Mouse (Mus musculus) fibroblast of lung, adult 2 months (primary cell): ENCODE data around the gene Eif4e2.

Experiments used
- DNase-seq: peaks from one replicate; pipeline ENCODE4 v3.0.0-alpha.2; 2011; ENCODE audit warnings: low read depth

Eif4e2 gene

DNA sequence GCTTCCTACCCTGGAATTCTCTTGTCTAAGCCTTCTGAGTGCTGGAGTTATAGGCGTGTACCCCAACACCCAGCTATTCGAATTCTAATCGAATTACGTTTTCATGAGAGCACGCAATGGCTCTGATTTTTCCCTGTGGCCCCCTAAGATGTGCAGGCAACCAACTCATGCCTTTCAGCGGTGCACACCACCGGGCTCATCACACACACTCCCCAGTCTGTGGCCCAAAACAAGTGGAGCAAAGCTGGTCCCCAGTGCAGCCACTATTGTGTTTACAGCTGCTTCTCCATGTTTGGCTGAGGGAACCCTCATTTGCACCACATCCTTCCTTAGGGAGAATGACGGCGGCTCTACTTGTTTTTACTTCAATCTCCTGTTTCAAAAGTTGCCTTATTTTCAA lies 49.5 kb downstream of the Eif4e2 start:
- DNase-seq = no peak

- no peak for DNase-seq
These were observed 50.1 kb downstream of the Eif4e2 start for GRCm38 (mm10) chr1:87263796-87264133.

- no peak for DNase-seq
These were observed 50.7 kb downstream of the Eif4e2 start, which contains the start of gene Efhd1 for GRCm38 (mm10) chr1:87264134-87265006. Efhd1 (plus strand) TSS chr1:87264363.

GRCm38 (mm10) chr1:87265200-87265599 lies 51.5 kb downstream of the Eif4e2 start:
- DNase-seq = no peak

DNA sequence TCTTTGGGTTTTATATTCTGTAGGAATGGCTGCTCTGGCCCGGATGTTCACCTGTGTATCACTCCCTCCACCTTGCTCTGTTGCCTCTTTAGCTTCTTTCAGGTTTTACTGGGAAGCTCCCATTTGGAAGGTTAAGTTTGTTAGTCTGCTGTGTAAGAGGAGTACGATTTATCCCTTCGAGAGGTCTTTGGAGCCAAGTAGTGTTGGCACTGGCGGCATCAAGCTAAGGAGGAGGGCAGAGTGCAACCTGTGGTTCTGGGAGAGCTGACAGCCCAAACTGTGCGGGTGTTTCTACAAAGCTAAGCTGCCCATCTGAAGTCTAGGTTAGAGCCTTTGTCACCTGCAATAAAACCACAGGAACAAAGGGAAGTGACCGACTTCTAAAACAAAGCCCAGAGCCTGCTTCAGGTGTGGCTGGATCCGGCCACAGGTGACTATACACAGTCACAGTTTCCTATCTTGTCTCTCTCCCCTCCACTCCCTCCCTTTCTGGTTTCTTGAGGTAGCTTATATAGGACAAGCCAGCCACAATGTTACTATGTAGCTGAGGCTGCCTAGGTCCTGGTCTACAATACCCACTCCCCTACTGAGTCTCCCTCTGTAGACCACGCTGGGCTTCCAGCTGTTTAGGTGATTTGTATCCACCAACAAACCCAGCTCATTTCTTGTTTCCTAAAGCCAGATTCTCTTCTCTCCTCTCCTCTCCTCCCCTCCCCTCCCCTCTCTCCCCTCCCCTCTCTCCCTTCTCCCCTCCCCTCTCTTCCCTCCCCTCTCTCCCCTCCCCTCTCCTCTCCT lies 52.8 kb downstream of the Eif4e2 start:
- DNase-seq = no peak

- no peak for DNase-seq
These were observed 56.5 kb downstream of the Eif4e2 start for GRCm38 (mm10) chr1:87270204-87270603.

- DNase-seq = no peak
These were observed 57.1 kb downstream of the Eif4e2 start for GRCm38 (mm10) chr1:87270641-87271467.

- DNase-seq = no peak
These were observed 57.9 kb downstream of the Eif4e2 start for GRCm38 (mm10) chr1:87271596-87271995.

DNA sequence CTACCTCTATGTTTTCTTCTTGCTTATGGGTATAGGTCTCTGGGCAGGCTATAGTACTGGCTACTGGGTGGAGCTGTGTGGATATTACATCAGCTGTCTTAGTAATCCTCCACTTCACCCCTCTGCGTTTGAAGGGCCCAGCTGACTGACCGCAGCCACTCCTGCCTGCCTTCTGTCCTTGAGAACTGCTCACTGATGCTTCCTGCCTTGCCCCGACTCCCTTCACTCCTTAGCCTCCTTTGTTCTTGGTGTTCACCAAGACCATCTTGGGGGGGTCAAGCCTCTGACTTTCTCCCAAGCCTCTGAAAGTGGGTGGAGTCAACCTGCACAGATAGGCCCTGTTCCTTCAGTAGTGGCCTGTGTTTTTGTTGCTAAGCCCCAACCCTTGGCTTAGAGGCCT lies 58.7 kb downstream of the Eif4e2 start:
- DNase-seq = no peak

- no peak for DNase-seq
These were observed 59.8 kb downstream of the Eif4e2 start for GRCm38 (mm10) chr1:87273514-87273942.

DNA sequence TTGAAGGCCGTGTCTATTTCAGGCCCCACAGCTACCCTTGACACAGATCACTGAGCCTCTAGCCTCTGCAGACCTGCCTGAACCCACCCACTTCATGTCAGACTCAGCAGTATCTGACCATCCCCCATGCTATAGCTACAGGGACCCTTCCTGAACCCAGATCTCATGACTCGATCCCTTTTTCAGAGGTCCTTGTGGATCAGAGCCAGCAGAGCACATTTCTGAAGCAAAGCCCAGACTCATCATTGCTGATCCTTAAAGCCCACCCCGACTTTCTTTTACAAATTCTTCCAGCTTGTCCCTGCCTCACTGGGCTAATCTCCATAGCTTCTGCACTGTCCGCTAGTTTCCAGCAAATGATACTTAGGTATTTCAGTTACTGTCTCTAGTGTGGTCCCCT lies 60.4 kb downstream of the Eif4e2 start:
- DNase-seq = no peak

DNA sequence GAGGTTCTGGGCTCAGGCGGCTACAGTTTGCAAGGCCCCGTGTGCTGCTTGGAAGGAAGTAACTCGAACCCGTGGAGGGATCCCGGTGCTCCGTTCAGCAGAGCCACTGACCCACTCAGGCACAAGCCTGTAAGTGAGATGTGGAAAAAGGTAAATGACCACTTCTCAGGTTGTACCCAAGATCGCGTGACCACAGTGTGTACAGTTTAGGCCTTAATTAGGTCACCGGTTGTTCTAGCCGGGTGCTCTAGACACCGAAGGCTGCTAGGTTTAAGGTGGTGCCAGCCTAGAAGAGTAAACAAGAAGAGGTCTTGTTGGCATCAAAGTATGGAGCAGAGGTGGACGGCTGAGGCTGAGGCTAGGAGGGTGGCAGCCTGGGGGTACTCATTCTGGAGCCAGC lies 61.4 kb downstream of the Eif4e2 start:
- DNase-seq = no peak

- DNase-seq = no peak
These were observed 62.3 kb downstream of the Eif4e2 start for GRCm38 (mm10) chr1:87276056-87276455.

GRCm38 (mm10) chr1:87280281-87280680 lies 66.6 kb downstream of the Eif4e2 start:
- no peak for DNase-seq

- no peak for DNase-seq
These were observed 68.1 kb downstream of the Eif4e2 start for GRCm38 (mm10) chr1:87281599-87282412.

GRCm38 (mm10) chr1:87282413-87282788 lies 68.7 kb downstream of the Eif4e2 start:
- no peak for DNase-seq

- no peak for DNase-seq
These were observed 69.8 kb downstream of the Eif4e2 start for GRCm38 (mm10) chr1:87283410-87283960.

GRCm38 (mm10) chr1:87287105-87287504 lies 73.4 kb downstream of the Eif4e2 start:
- no peak for DNase-seq
